Mouse (Mus musculus) ES-E14 (cell line): ENCODE results near the gene Gpr135.

Source experiments
- CHD2 ChIP-seq: IDR thresholded peaks from 2 replicates; pipeline ENCODE4 v1.6.1; 2014; ENCODE audit warnings: mild to moderate bottlenecking, low read depth, low read length, inconsistent platforms
- HCFC1 ChIP-seq: IDR thresholded peaks from 2 replicates; pipeline ENCODE4 v1.6.1; 2012; ENCODE audit warnings: low read length, inconsistent platforms, borderline replicate concordance; ENCODE audit not compliant: insufficient read depth
- MAFK ChIP-seq: IDR thresholded peaks from 2 replicates; pipeline ENCODE4 v1.6.1; 2014; ENCODE audit warnings: mild to moderate bottlenecking, low read depth, low read length, inconsistent platforms; ENCODE audit not compliant: insufficient read depth
- ZC3H11A ChIP-seq: IDR thresholded peaks from 2 replicates; pipeline ENCODE4 v1.6.1; 2012; ENCODE audit warnings: low read depth, mild to moderate bottlenecking, inconsistent platforms, low read length, borderline replicate concordance
- ZNF384 ChIP-seq: IDR thresholded peaks from 2 replicates; pipeline ENCODE4 v1.6.1; 2012; ENCODE audit warnings: low read depth, low read length, inconsistent platforms

DNA sequence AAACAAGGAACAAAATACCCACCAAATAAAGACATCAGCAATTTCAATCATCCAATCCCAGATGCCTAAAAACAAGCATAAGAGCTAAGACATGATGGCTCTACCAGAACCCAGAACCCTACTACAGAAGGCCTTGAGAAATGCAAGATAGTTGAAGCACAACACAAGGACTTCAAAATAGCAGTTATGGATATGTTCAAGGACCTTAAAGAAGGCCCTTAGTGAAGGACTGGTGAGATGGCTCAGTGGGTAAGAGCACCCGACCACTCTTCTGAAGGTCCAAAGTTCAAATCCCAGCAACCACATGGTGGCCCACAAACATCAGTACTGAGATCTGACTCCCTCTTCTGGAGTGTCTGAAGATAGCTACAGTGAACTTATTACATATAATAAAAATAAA lies 13.1 kb downstream of the Gpr135 start:
- TF ChIP-seq MAFK (no peak), ZC3H11A (no peak), CHD2 (no peak), HCFC1 (no peak), ZNF384 (no peak)
